Mouse (Mus musculus) forebrain, postnatal 0 days (tissue): ENCODE data around the gene Ankrd65. TPM values are rescaled to one million over a fixed set of nuclear protein-coding genes. Genes with fewer than 3 reads are reported as not detected.

ENCODE experiments used
- ATAC-seq: fragments of 200-750 bp; cut with Nextera tagmentation; 2 replicates; pipeline ENCODE4 v1.8.0; 2017; ENCODE audit warnings: mild to moderate bottlenecking, moderate library complexity
- DNase-seq: peaks from one replicate; pipeline ENCODE4 v3.0.0-alpha.2; 2015
- H3K27ac ChIP-seq: fragments of 300-500 bp; sonication (generic); 2 replicates; pipeline ENCODE4 v1.5.1; 2014; ENCODE audit warnings: low read depth, mild to moderate bottlenecking, antibody characterized with exemption, low read length, moderate library complexity, mixed read lengths
- H3K27me3 ChIP-seq: fragments of 300-500 bp; sonication (generic); 2 replicates; pipeline ENCODE4 v1.6.1; 2014; ENCODE audit warnings: mild to moderate bottlenecking, low read length, mixed read lengths; ENCODE audit not compliant: insufficient read depth
- H3K36me3 ChIP-seq: fragments of 300-500 bp; sonication (generic); 2 replicates; pipeline ENCODE4 v1.6.1; 2014; ENCODE audit warnings: mild to moderate bottlenecking, moderate library complexity; ENCODE audit not compliant: insufficient read depth
- H3K4me1 ChIP-seq: fragments of 300-500 bp; sonication (generic); 2 replicates; pipeline ENCODE4 v1.6.1; 2014; ENCODE audit warnings: antibody characterized with exemption; ENCODE audit not compliant: insufficient read depth
- H3K4me2 ChIP-seq: fragments of 300-500 bp; sonication (generic); 2 replicates; pipeline ENCODE4 v1.6.1; 2014; ENCODE audit warnings: low read depth, mild to moderate bottlenecking, moderate library complexity
- H3K4me3 ChIP-seq: fragments of 300-500 bp; sonication (generic); 2 replicates; pipeline ENCODE4 v1.5.1; 2014; ENCODE audit warnings: low read depth, low read length, mixed read lengths
- H3K9ac ChIP-seq: fragments of 300-500 bp; sonication (generic); 2 replicates; pipeline ENCODE4 v1.6.1; 2014; ENCODE audit warnings: mild to moderate bottlenecking
- H3K9me3 ChIP-seq: fragments of 300-500 bp; sonication (generic); 2 replicates; pipeline ENCODE4 v1.6.1; 2016; ENCODE audit warnings: low read length
- CTCF ChIP-seq: sonication (generic); IDR thresholded peaks from 2 replicates; pipeline ENCODE4 v1.5.1; 2016; ENCODE audit warnings: antibody characterized with exemption, control low read depth, low read depth
- WGBS: fragments of 180-500 bp; shearing (Covaris S2); extraction: QIAGEN DNeasy Blood & Tissue Kit; methylation state at CpG from one replicate; pipeline ENCODE4 v1.1.7; 2014; 5-methylcytosine and 5-hydroxymethylcytosine counted together
- polyA plus RNA-seq: library from polyadenylated mRNA; unstranded; fragments of >200 nt; fragmentation: Nextera tagmentation; extraction: Ambion mirVana; gene quantifications from 2 replicates; pipeline ENCODE4 v1.2.1, GENCODE M21; 2015
- total RNA-seq: library from RNA; depleted of rRNA; stranded (reverse); fragments of >200 nt; gene quantifications from 2 replicates; pipeline ENCODE4 v1.2.3, GENCODE M21; 2014

Gene Ankrd65
- total and polyA plus RNA-seq, 2 experiments from 2014 or later: not detected

DNA sequence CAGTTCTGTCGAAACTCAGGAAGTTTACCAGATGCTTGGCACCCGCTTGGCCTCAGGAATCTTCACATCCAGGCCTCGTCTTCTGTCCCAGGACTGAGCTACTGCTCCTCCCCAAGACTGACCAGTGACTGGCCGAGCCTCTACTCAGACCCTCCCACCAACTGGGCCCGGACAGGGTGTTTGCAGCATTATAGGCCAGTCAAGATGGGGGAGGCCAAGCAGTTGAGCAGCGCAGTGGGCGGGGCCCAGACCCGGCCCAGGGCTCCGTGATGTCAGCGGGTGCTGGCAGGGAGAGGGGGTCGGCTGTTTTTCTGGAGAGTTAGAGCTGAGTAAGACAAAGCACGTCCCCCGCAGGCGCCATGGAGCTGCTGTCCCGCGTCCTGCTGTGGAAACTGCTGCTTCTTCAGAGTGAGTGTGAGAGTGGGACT, 49.3 kb downstream of the Ankrd65 start, which contains the start of gene Mxra8:
Mxra8 (plus strand) TSS at position 198 of the 428 bp plus-strand sequence.
- no peak for TF ChIP-seq CTCF

GRCm38 (mm10) chr4:155840076-155841002, 50.1 kb downstream of the Ankrd65 start:
- peak overlapping the region; percentile 40 for H3K27ac ChIP-seq
- 0 out of 2 replicates have a peak overlapping the region, but pooled peaks have one; percentile 10 for H3K9ac ChIP-seq

More for the DNA sequence above, 49.3 kb downstream of the Ankrd65 start, which contains the start of gene Mxra8:
- peak; percentile 32 for DNase-seq
- H3K27me3 ChIP-seq: no peaks in the 10 kb centered on the region
- H3K27ac ChIP-seq: peak within 1 kb of the TSS; percentile 40
- ATAC-seq: peak; percentile 66
- no peaks in the 10 kb centered on the region for H3K4me1 ChIP-seq
- H3K36me3 ChIP-seq: 0 out of 2 replicates have a peak, but pooled peaks cover 4% of the 10 kb centered on the region
- 7% methylated on average over 16 of the region's 16 CpGs for WGBS
- peak within 1 kb of the TSS; percentile 47 for H3K4me2 ChIP-seq
- peak within 1 kb of the TSS; percentile 16; the same call in 1 of the 2 replicates for H3K4me3 ChIP-seq
- H3K9ac ChIP-seq: 0 out of 2 replicates have a peak within 1 kb of the TSS, but pooled peaks have one; percentile 10
- H3K9me3 ChIP-seq: no peaks in the 10 kb centered on the region

GRCm38 (mm10) chr4:155841003-155841454, 50.8 kb downstream of the Ankrd65 start:
- H3K36me3 ChIP-seq: 0 out of 2 replicates have a peak, but pooled peaks cover 4% of the 10 kb centered on the region
- peak overlapping the region; percentile 16; the same call in 1 of the 2 replicates for H3K4me3 ChIP-seq
- H3K27me3 ChIP-seq: no peaks in the 10 kb centered on the region
- H3K27ac ChIP-seq: no peak overlapping the region
- peak; percentile 35 for DNase-seq
- no peaks in the 10 kb centered on the region for H3K9me3 ChIP-seq
- no peaks in the 10 kb centered on the region for H3K4me1 ChIP-seq
- 1% methylated on average over 30 of the region's 32 CpGs for WGBS
- peak overlapping the region; percentile 47 for H3K4me2 ChIP-seq
- peak; percentile 57 for ATAC-seq
- peak; percentile 53 for TF ChIP-seq CTCF
- no peak overlapping the region for H3K9ac ChIP-seq

More at GRCm38 (mm10) chr4:155840076-155841002, 50.1 kb downstream of the Ankrd65 start:
- 10% methylated on average over 8 of the region's 8 CpGs for WGBS
- ATAC-seq (0 out of 2 replicates have a peak, but pooled peaks have one; percentile 17), DNase-seq (no peak)
- Histone ChIP-seq H3K4me3 (peak overlapping the region; percentile 16), H3K9me3 (no peaks in the 10 kb centered on the region), H3K27me3 (no peaks in the 10 kb centered on the region), H3K4me2 (peak overlapping the region; percentile 47), H3K4me1 (no peaks in the 10 kb centered on the region), H3K36me3 (0 out of 2 replicates have a peak, but pooled peaks cover 4% of the 10 kb centered on the region)
- no peak for TF ChIP-seq CTCF

GRCm38 (mm10) chr4:155841651-155842270, 51.5 kb downstream of the Ankrd65 start:
- Histone ChIP-seq H3K27me3 (no peaks in the 10 kb centered on the region), H3K9me3 (no peaks in the 10 kb centered on the region), H3K36me3 (0 out of 2 replicates have a peak, but pooled peaks cover 4% of the 10 kb centered on the region), H3K9ac (no peak overlapping the region), H3K4me2 (no peak overlapping the region), H3K4me3 (no peak overlapping the region), H3K4me1 (peaks cover 4% of the 10 kb centered on the region; the same call in 1 of the 2 replicates), H3K27ac (no peak overlapping the region)
- ATAC-seq: no peak
- DNase-seq: no peak
- 42% methylated on average over 38 of the region's 38 CpGs for WGBS
- no peak for TF ChIP-seq CTCF

DNA sequence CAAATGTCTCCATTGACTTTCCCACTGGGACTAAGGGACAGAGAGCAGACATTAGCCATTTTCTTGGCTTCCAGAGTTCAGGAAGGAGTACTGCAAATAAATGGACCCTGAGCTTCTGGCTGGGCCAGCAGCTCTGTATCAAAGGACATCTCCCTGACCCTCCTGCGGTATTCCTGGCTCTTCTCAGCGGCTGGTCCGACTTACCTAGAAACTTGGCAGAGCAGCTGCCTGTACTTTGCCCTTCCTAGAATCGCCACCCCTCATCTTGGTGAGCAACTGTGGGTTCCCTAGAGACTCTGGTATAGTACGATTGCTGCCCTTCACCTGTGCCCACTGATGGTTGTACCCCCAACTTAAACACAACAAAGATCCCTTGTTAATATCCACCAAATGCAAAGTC, 53.0 kb downstream of the Ankrd65 start:
- peaks cover 8% of the 10 kb centered on the region for H3K4me1 ChIP-seq
- 0 out of 2 replicates have a peak, but pooled peaks cover 4% of the 10 kb centered on the region for H3K36me3 ChIP-seq
- H3K27ac ChIP-seq: no peak overlapping the region
- H3K27me3 ChIP-seq: no peaks in the 10 kb centered on the region
- ATAC-seq: no peak
- no peaks in the 10 kb centered on the region for H3K9me3 ChIP-seq
- H3K9ac ChIP-seq: no peak overlapping the region
- DNase-seq: no peak
- H3K4me3 ChIP-seq: no peak overlapping the region
- 96% methylated on average over 5 of the region's 5 CpGs for WGBS
- TF ChIP-seq CTCF: no peak
- H3K4me2 ChIP-seq: no peak overlapping the region

- DNase-seq (peak; percentile 97), ATAC-seq (peak; percentile 89)
- Histone ChIP-seq H3K4me2 (peak within 1 kb of the TSS; percentile 88), H3K9me3 (no peaks in the 10 kb centered on the region), H3K27me3 (no peaks in the 10 kb centered on the region), H3K4me3 (peak within 1 kb of the TSS; percentile 93), H3K36me3 (0 out of 2 replicates have a peak, but pooled peaks cover 4% of the 10 kb centered on the region), H3K9ac (peak within 1 kb of the TSS; percentile 92), H3K27ac (peak within 1 kb of the TSS; percentile 82), H3K4me1 (peaks cover 23% of the 10 kb centered on the region)
- 4% methylated on average over 54 of the region's 65 CpGs for WGBS
- TF ChIP-seq CTCF: peak; percentile 61
These were observed 56.8 kb downstream of the Ankrd65 start, which contains the start of gene Dvl1 for GRCm38 (mm10) chr4:155846871-155847578. Dvl1 (plus strand) TSS chr4:155847402.
